Mouse (Mus musculus): ENCODE measurements around the gene Gm20604. TPM values are rescaled to one million over a fixed set of nuclear protein-coding genes. Genes with fewer than 3 reads are reported as not detected.

Gene Gm20604
- total and polyA plus RNA-seq, 2 experiments from 2014 or later = 29.7 to 54.5 TPM

- H3K4me3 ChIP-seq (ENCODE audit: low read depth, low read length) = no peak overlapping the region
- ATAC-seq (ENCODE audit: low FRiP score) (no peak), DNase-seq (ENCODE audit: low spot score) (no peak)
- H3K27me3 ChIP-seq (ENCODE audit: insufficient read depth, low read length) = no peaks in the 10 kb centered on the region
- no peak overlapping the region for H3K27ac ChIP-seq (ENCODE audit: low read depth, low read length)
- no peaks in the 10 kb centered on the region for H3K9me3 ChIP-seq (ENCODE audit: low read length)
- WGBS = 85% methylated on average over 10 of the region's 10 CpGs
- no peak overlapping the region for H3K4me2 ChIP-seq (ENCODE audit: low read depth, low read length, poor library complexity, severe bottlenecking)
- no peaks in the 10 kb centered on the region for H3K36me3 ChIP-seq (ENCODE audit: insufficient read depth, low read length)
- H3K4me1 ChIP-seq (ENCODE audit: insufficient read depth, low read length) = no peaks in the 10 kb centered on the region; the same call in 1 of the 2 replicates
- TF ChIP-seq CTCF (IDR thresholded peaks at IDR 0.05) = no peak
- H3K9ac ChIP-seq (replicated peaks; ENCODE audit: low read length, poor library complexity, severe bottlenecking) = no peak overlapping the region
These were observed 43.6 kb downstream of the Gm20604 start for GRCm38 (mm10) chr12:102714654-102715395.

GRCm38 (mm10) chr12:102714116-102714515 lies 44.4 kb downstream of the Gm20604 start:
- TF ChIP-seq CTCF (IDR thresholded peaks at IDR 0.05) = no peak
- H3K4me2 ChIP-seq (ENCODE audit: low read depth, low read length, poor library complexity, severe bottlenecking) = no peak overlapping the region
- WGBS = 87% methylated on average over 2 of the region's 2 CpGs
- ATAC-seq (ENCODE audit: low FRiP score) = no peak
- H3K4me3 ChIP-seq (ENCODE audit: low read depth, low read length) = no peak overlapping the region
- H3K36me3 ChIP-seq (ENCODE audit: insufficient read depth, low read length) = no peaks in the 10 kb centered on the region
- no peak overlapping the region for H3K9ac ChIP-seq (replicated peaks; ENCODE audit: low read length, poor library complexity, severe bottlenecking)
- DNase-seq (ENCODE audit: low spot score) = no peak
- H3K4me1 ChIP-seq (ENCODE audit: insufficient read depth, low read length) = no peaks in the 10 kb centered on the region
- H3K9me3 ChIP-seq (ENCODE audit: low read length) = no peaks in the 10 kb centered on the region
- H3K27ac ChIP-seq (ENCODE audit: low read depth, low read length) = no peak overlapping the region
- no peaks in the 10 kb centered on the region for H3K27me3 ChIP-seq (ENCODE audit: insufficient read depth, low read length)

- TF ChIP-seq CTCF (IDR thresholded peaks at IDR 0.05) = no peak
- no peaks in the 10 kb centered on the region for H3K4me1 ChIP-seq (ENCODE audit: insufficient read depth, low read length)
- H3K27me3 ChIP-seq (ENCODE audit: insufficient read depth, low read length) = no peaks in the 10 kb centered on the region
- H3K4me3 ChIP-seq (ENCODE audit: low read depth, low read length) = no peak overlapping the region
- no peak for ATAC-seq (ENCODE audit: low FRiP score)
- no peak overlapping the region for H3K9ac ChIP-seq (replicated peaks; ENCODE audit: low read length, poor library complexity, severe bottlenecking)
- no peaks in the 10 kb centered on the region for H3K36me3 ChIP-seq (ENCODE audit: insufficient read depth, low read length)
- H3K27ac ChIP-seq (ENCODE audit: low read depth, low read length) = no peak overlapping the region
- no peak for DNase-seq (ENCODE audit: low spot score)
- no peak overlapping the region for H3K4me2 ChIP-seq (ENCODE audit: low read depth, low read length, poor library complexity, severe bottlenecking)
- 78% methylated on average over 20 of the region's 20 CpGs for WGBS
- no peaks in the 10 kb centered on the region for H3K9me3 ChIP-seq (ENCODE audit: low read length)
These were observed 45.2 kb downstream of the Gm20604 start for GRCm38 (mm10) chr12:102713153-102713865.

- ATAC-seq (ENCODE audit: low FRiP score) = no peak
- Histone ChIP-seq H3K27me3 (ENCODE audit: insufficient read depth, low read length) (no peaks in the 10 kb centered on the region), H3K4me3 (ENCODE audit: low read depth, low read length) (no peak overlapping the region), H3K9me3 (ENCODE audit: low read length) (no peaks in the 10 kb centered on the region), H3K36me3 (ENCODE audit: insufficient read depth, low read length) (no peaks in the 10 kb centered on the region), H3K4me1 (ENCODE audit: insufficient read depth, low read length) (no peaks in the 10 kb centered on the region), H3K9ac (replicated peaks; ENCODE audit: low read length, poor library complexity, severe bottlenecking) (no peak overlapping the region), H3K27ac (ENCODE audit: low read depth, low read length) (no peak overlapping the region), H3K4me2 (ENCODE audit: low read depth, low read length, poor library complexity, severe bottlenecking) (no peak overlapping the region)
- DNase-seq (ENCODE audit: low spot score) = no peak
- TF ChIP-seq CTCF (IDR thresholded peaks at IDR 0.05) = no peak
- WGBS = 40% methylated on average over 4 of the region's 4 CpGs
These were observed 47.6 kb downstream of the Gm20604 start for GRCm38 (mm10) chr12:102710851-102711375.

- TF ChIP-seq CTCF (IDR thresholded peaks at IDR 0.05) = no peak
- Histone ChIP-seq H3K9me3 (ENCODE audit: low read length) (no peaks in the 10 kb centered on the region), H3K36me3 (ENCODE audit: insufficient read depth, low read length) (no peaks in the 10 kb centered on the region), H3K27ac (ENCODE audit: low read depth, low read length) (no peak overlapping the region), H3K27me3 (ENCODE audit: insufficient read depth, low read length) (no peaks in the 10 kb centered on the region), H3K9ac (replicated peaks; ENCODE audit: low read length, poor library complexity, severe bottlenecking) (no peak overlapping the region), H3K4me2 (ENCODE audit: low read depth, low read length, poor library complexity, severe bottlenecking) (no peak overlapping the region), H3K4me1 (ENCODE audit: insufficient read depth, low read length) (0 out of 2 replicates have a peak, but pooled peaks cover 2% of the 10 kb centered on the region), H3K4me3 (ENCODE audit: low read depth, low read length) (no peak overlapping the region)
- no peak for ATAC-seq (ENCODE audit: low FRiP score)
- DNase-seq (ENCODE audit: low spot score) = no peak
- 88% methylated on average over 5 of the region's 5 CpGs for WGBS
These were observed 48.6 kb downstream of the Gm20604 start for GRCm38 (mm10) chr12:102709896-102710295.

GRCm38 (mm10) chr12:102708220-102708619 lies 50.3 kb downstream of the Gm20604 start:
- 63% methylated on average over 11 of the region's 11 CpGs for WGBS
- no peak for ATAC-seq (ENCODE audit: low FRiP score)
- H3K27me3 ChIP-seq (ENCODE audit: insufficient read depth, low read length) = no peaks in the 10 kb centered on the region
- H3K9ac ChIP-seq (replicated peaks; ENCODE audit: low read length, poor library complexity, severe bottlenecking) = no peak overlapping the region
- no peak overlapping the region for H3K4me3 ChIP-seq (ENCODE audit: low read depth, low read length)
- H3K9me3 ChIP-seq (ENCODE audit: low read length) = no peaks in the 10 kb centered on the region
- 0 out of 2 replicates have a peak, but pooled peaks cover 2% of the 10 kb centered on the region for H3K4me1 ChIP-seq (ENCODE audit: insufficient read depth, low read length)
- H3K27ac ChIP-seq (ENCODE audit: low read depth, low read length) = no peak overlapping the region
- H3K36me3 ChIP-seq (ENCODE audit: insufficient read depth, low read length) = no peaks in the 10 kb centered on the region
- DNase-seq (ENCODE audit: low spot score) = no peak
- peak; percentile 53 for TF ChIP-seq CTCF (IDR thresholded peaks at IDR 0.05)
- H3K4me2 ChIP-seq (ENCODE audit: low read depth, low read length, poor library complexity, severe bottlenecking) = no peak overlapping the region

All from midbrain, postnatal 0 days (tissue).